Mouse (Mus musculus): ENCODE results near the gene Apom.

DNA sequence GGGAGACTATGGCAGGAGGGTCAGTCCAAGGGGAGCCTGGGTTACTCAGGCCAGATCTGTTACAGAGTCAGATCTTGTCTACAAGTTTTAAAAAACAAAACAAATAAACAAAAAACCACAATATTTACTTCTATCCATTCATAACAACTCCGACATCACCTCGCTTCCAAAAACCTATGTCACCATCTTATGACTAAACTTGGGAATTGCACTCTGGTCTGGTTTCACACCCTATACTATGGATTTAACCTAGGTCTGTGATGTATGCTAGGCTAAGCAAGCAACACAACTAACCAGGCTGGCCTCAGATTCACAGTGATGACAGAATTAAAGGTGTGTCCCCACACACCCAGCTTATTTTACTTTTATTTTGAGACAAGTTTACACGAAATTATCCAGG lies 25.3 kb downstream of the Apom start:
- peak; percentile 26; the same call in 1 of the 2 replicates for TF ChIP-seq CTCF (IDR thresholded peaks at IDR 0.05)
- TF ChIP-seq EP300 (IDR thresholded peaks at IDR 0.05), result no peak
